ENCODE assay signal across 21 mouse cellular contexts in the genomic region with DNA sequence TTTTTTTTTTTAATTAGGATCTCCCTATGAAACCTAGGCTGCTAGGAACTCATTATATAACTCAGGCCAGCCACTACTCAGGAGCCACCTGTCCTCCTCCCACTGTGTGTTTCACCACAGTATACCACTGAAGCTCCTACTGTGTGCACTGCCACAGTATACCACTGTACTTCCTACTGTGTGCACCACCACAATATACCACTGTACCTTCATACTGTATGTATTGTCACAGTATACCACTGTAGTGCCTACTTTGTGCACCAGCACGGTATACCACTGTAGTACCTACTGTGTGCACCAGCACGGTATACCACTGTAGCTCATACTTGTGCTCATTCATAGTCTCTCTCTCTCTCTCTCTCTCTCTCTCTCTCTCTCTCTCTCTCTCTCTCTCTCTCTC. TPM values are rescaled to one million over a fixed set of nuclear protein-coding genes. Genes with fewer than 3 reads are reported as not detected.
"Had no signal": no experiment of that assay in that cellular context is flagged by ENCODE, and none has a peak within 500 bp of the region (broad histone marks: within the 10 kb centered on the region; RNA-seq: fewer than 3 reads in every experiment).

No protein-coding gene starts in this region.

- DNase-seq: retina, postnatal 1 day; right cerebral cortex, adult 18-20 months; right cerebral cortex, postnatal 14 days; right cerebral cortex, postnatal 25 days; right cerebral cortex, postnatal 4 days; spleen, adult 18-20 months; thymus, adult 18-20 months; thymus, postnatal 14 days; thymus, postnatal 25 days; thymus, postnatal 36 days; thymus, postnatal 4 days had no signal

- H3K27ac ChIP-seq: neural tube, embryonic 12.5 days; neural tube, embryonic 15.5 days; stomach, embryonic 15.5 days; stomach, postnatal 0 days had no signal

- H3K4me2 ChIP-seq: neural tube, embryonic 12.5 days; neural tube, embryonic 13.5 days; neural tube, embryonic 15.5 days; stomach, embryonic 15.5 days had no signal

- H3K36me3 ChIP-seq: neural tube, embryonic 12.5 days; neural tube, embryonic 13.5 days; neural tube, embryonic 15.5 days; stomach, embryonic 15.5 days had no signal

- H3K9ac ChIP-seq: neural tube, embryonic 12.5 days; neural tube, embryonic 13.5 days; neural tube, embryonic 15.5 days; stomach, embryonic 15.5 days had no signal

- H3K4me3 ChIP-seq: neural tube, embryonic 12.5 days; neural tube, embryonic 13.5 days; neural tube, embryonic 15.5 days; stomach, embryonic 15.5 days had no signal

- H3K27me3 ChIP-seq: neural tube, embryonic 12.5 days; neural tube, embryonic 13.5 days; neural tube, embryonic 15.5 days; stomach, embryonic 15.5 days had no signal

- H3K9me3 ChIP-seq: neural tube, embryonic 12.5 days; neural tube, embryonic 13.5 days; neural tube, embryonic 15.5 days; stomach, embryonic 15.5 days had no signal

RNA-seq across cellular contexts. Expression of a gene that starts 40.9 kb away (rescaled TPM):
- total RNA-seq: neutrophil, adult 5-6 weeks had no signal
- polyA plus RNA-seq: neural tube, embryonic 11.5 days; small intestine, adult 2 months; spleen, adult 2 months; stomach, embryonic 14.5 days; stomach, embryonic 15.5 days had no signal
